Mouse (Mus musculus): ENCODE measurements around the gene Cenpa.

DNA sequence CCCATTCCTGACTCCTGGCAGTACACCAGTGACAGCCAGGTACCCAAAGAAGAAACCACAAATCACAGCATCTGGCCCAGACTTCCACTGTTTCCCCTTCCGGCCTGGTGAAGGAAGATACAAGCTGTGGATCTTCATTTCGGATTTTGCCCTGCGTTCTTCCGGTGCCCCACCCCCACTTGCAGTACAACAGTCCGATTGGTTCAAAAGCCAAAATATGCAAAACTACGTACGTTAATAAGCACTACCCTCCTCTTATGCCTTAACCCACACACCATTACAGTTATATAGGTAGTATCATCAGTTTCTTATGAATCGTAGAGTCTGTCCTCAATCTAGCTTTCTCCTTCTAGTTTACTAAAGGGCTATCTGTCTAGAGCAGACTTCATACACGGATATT lies 1.2 kb upstream of the Cenpa start:
- TF ChIP-seq CTCF (IDR thresholded peaks at IDR 0.05; ENCODE audit: borderline replicate concordance, control insufficient read depth, extremely low read depth, insufficient read depth, low read length, poor library complexity) (no peak), POLR2A (IDR thresholded peaks at IDR 0.05; ENCODE audit: control insufficient read depth, extremely low read depth, insufficient read depth, low read length, poor library complexity) (no peak)

All from thymus, adult 2 months (tissue).